Mouse (Mus musculus): Measurements from ENCODE around the gene Eid3. TPM values are rescaled to one million over a fixed set of nuclear protein-coding genes. Genes with fewer than 3 reads are reported as not detected.

Gene Eid3
- polyA plus RNA-seq, 1 experiment: 0.09 TPM

- TF ChIP-seq CTCF (conservative IDR thresholded peaks at IDR 0.05; ENCODE audit: insufficient read depth, insufficient read length, low read depth, low read length): peak; percentile 71
- TF ChIP-seq POLR2A (IDR thresholded peaks at IDR 0.05; ENCODE audit: low read depth, low read length): no peak
- 14% methylated on average over 9 of the region's 9 CpGs for WGBS
- Histone ChIP-seq H3K27me3 (replicated peaks; ENCODE audit: control insufficient read depth, insufficient read depth, low read length) (no peaks in the 10 kb centered on the region), H3K4me3 (ENCODE audit: insufficient read depth, low read depth, low read length) (no peak overlapping the region), H3K27ac (ENCODE audit: insufficient read depth, low read depth, low read length) (no peak overlapping the region), H3K36me3 (ENCODE audit: control insufficient read depth, insufficient read depth, low read length) (no peaks in the 10 kb centered on the region), H3K4me1 (ENCODE audit: control insufficient read depth, insufficient read depth, low read length) (no peaks in the 10 kb centered on the region)
- peak; percentile 69 for DNase-seq
These were observed 43.0 kb downstream of the Eid3 start for GRCm38 (mm10) chr10:82909382-82909781.

DNA sequence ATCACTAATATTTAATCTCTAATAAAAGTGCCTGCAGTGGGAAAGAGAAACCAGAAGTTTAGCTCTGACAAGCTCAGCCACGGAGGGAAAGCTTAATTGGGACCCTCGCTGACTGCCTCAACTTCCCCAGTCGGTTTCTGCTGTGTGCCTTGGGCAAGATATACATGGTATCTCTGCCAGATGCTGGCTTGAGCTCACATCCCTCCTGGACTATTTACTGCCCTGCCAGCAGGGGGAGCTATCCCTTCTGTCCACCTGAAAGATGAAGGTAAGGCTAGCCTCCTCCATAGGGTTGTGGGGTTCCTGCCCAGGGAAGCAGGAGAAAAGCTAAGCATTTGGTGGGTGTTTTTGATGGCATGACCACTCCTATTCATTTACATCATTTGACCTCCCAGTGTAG is 43.8 kb downstream of the Eid3 start:
- Histone ChIP-seq H3K4me1 (ENCODE audit: control insufficient read depth, insufficient read depth, low read length) (no peaks in the 10 kb centered on the region), H3K36me3 (ENCODE audit: control insufficient read depth, insufficient read depth, low read length) (no peaks in the 10 kb centered on the region), H3K27ac (ENCODE audit: insufficient read depth, low read depth, low read length) (no peak overlapping the region), H3K27me3 (replicated peaks; ENCODE audit: control insufficient read depth, insufficient read depth, low read length) (no peaks in the 10 kb centered on the region), H3K4me3 (ENCODE audit: insufficient read depth, low read depth, low read length) (no peak overlapping the region)
- TF ChIP-seq POLR2A (IDR thresholded peaks at IDR 0.05; ENCODE audit: low read depth, low read length) (no peak), CTCF (conservative IDR thresholded peaks at IDR 0.05; ENCODE audit: insufficient read depth, insufficient read length, low read depth, low read length) (peak; percentile 66)
- DNase-seq: peak; percentile 24
- WGBS: 74% methylated on average over 3 of the region's 3 CpGs

GRCm38 (mm10) chr10:82913238-82913637 is 46.8 kb downstream of the Eid3 start:
- H3K27ac ChIP-seq (ENCODE audit: insufficient read depth, low read depth, low read length): no peak overlapping the region
- no peak overlapping the region for H3K4me3 ChIP-seq (ENCODE audit: insufficient read depth, low read depth, low read length)
- H3K27me3 ChIP-seq (replicated peaks; ENCODE audit: control insufficient read depth, insufficient read depth, low read length): no peaks in the 10 kb centered on the region
- H3K36me3 ChIP-seq (ENCODE audit: control insufficient read depth, insufficient read depth, low read length): no peaks in the 10 kb centered on the region
- WGBS: 62% methylated on average over 4 of the region's 4 CpGs
- DNase-seq: no peak
- no peaks in the 10 kb centered on the region for H3K4me1 ChIP-seq (ENCODE audit: control insufficient read depth, insufficient read depth, low read length)
- no peak for TF ChIP-seq POLR2A (IDR thresholded peaks at IDR 0.05; ENCODE audit: low read depth, low read length)

DNA sequence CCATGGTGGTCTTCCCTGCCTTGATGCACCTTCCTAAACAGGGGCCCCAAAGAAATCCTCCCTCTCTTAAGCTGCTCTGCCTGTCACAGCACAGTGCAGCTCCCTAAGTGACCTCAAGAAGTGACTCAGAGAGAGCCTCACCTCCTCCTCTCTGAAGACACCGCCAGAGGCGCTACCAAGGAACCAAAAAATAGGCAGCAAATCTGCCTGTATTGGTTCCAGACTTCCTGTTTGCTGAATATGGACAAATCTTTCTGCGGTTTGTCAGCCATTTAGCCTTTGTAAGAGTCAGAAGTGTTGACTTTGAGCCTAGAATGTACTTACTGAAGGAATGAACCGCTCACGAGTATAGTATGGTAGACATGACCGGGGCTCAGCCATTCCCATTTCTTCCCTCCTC is 47.3 kb downstream of the Eid3 start:
- 90% methylated on average over 6 of the region's 6 CpGs for WGBS
- TF ChIP-seq CTCF (conservative IDR thresholded peaks at IDR 0.05; ENCODE audit: insufficient read depth, insufficient read length, low read depth, low read length) (no peak), POLR2A (IDR thresholded peaks at IDR 0.05; ENCODE audit: low read depth, low read length) (no peak)

More for the DNA sequence above, 47.3 kb downstream of the Eid3 start:
- H3K27me3 ChIP-seq (replicated peaks; ENCODE audit: control insufficient read depth, insufficient read depth, low read length): no peaks in the 10 kb centered on the region
- H3K36me3 ChIP-seq (ENCODE audit: control insufficient read depth, insufficient read depth, low read length): no peaks in the 10 kb centered on the region
- DNase-seq: no peak
- no peak overlapping the region for H3K27ac ChIP-seq (ENCODE audit: insufficient read depth, low read depth, low read length)
- H3K4me1 ChIP-seq (ENCODE audit: control insufficient read depth, insufficient read depth, low read length): no peaks in the 10 kb centered on the region
- H3K4me3 ChIP-seq (ENCODE audit: insufficient read depth, low read depth, low read length): no peak overlapping the region

Other genes with a start within 250 kb of the Eid3 start
- gene 1190007I07Rik, start 243.4 kb upstream of the Eid3 start, polyA plus RNA-seq (2012; rRNA removed): 47.2 and 53.2 TPM in 2 replicates
- gene Tdg, start 236.8 kb upstream of the Eid3 start, polyA plus RNA-seq (2012; rRNA removed): 17.6 and 18.8 TPM in 2 replicates
- 0.94 and 2.4 TPM in 2 replicates for gene Glt8d2, start 176.0 kb upstream of the Eid3 start, polyA plus RNA-seq (2012; rRNA removed)
- 7.6 and 8.1 TPM in 2 replicates for gene Hcfc2, start 170.5 kb upstream of the Eid3 start, polyA plus RNA-seq (2012; rRNA removed)
- gene Nfyb, start 102.5 kb upstream of the Eid3 start, polyA plus RNA-seq (2012; rRNA removed): 9.1 and 10.1 TPM in 2 replicates
- 58.0 and 62.1 TPM in 2 replicates for gene Txnrd1, start 32.7 kb upstream of the Eid3 start, polyA plus RNA-seq (2012; rRNA removed)
- 8.0 and 9.2 TPM in 2 replicates for gene Chst11, start 118.9 kb downstream of the Eid3 start, polyA plus RNA-seq (2012; rRNA removed)

Measured in kidney, adult 2 months (tissue).